Mouse (Mus musculus): ENCODE data around the gene Rasl10a.
A peak's percentile ranks its signal among the peaks of the same experiment; 100 is the strongest.

Gene Rasl10a

GRCm38 (mm10) chr11:5057856-5058641 lies at the start of gene Rasl10a:
TSS of gene Rasl10a (plus strand) at chr11:5058128.
- DNase-seq (ENCODE audit: low spot score in 2 of 2) = no peak

GRCm38 (mm10) chr11:5008867-5009266 lies 49.1 kb upstream of the Rasl10a start:
- no peak for DNase-seq (ENCODE audit: low spot score in 2 of 2)

DNA sequence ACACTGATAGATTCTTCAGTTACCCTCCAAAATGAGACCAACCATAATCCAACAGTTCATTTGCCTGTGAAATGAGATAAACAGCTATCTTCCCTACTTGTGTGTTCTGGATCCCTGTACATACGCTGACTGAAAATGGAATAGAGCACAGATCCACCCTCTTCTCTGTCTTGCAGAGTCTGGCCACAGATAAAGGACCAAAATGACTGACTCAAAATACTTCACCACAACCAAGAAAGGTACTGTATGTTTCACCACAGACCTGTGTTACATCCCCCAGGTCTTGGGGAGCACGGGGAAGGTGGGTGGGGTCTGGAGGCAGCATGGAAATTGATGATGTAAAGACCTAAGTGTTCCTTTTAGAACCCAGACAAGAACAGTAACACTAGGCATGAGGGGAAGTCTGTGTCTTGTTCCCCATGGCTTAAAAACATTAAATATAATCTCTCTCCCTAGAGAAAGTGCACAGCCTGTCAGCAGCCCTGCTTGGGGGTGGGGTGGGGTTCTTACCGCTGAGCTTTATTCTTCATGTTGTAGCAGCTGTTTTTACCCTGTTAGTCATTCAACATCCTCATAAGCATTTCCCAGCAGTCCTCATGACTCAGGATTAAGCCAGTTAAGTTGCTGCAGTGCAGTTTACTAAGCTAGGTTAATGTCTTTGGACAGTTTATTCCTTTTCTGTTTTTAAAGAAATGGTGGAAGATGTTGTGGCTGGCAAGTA lies 48.4 kb upstream of the Rasl10a start:
- DNase-seq (ENCODE audit: low spot score in 2 of 2) = no peak

DNA sequence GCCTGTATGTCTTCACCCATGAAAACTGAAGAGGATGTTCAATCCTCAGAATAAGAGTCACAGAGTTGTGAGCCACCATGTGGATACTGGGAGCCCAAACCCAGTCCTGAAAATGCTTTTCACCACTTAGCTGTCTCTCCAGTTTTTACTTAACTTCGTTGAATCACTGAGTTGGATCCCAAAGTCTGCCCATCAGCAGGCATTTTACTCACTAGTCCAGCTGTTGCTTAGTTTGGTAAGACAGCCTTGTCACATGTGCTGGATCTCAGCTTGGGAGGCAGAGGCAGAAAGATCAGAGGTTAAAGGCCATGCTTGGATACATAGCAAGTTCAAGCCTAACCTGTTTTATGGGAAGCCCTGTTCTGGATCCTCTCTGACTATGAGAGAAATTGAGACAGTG lies 47.7 kb upstream of the Rasl10a start:
- no peak for DNase-seq (ENCODE audit: low spot score in 2 of 2)

- DNase-seq (ENCODE audit: low spot score in 2 of 2) = no peak
Measured at GRCm38 (mm10) chr11:5011480-5011879, 46.4 kb upstream of the Rasl10a start.

- DNase-seq (ENCODE audit: low spot score in 2 of 2) = no peak
Measured at GRCm38 (mm10) chr11:5012213-5012715, 45.7 kb upstream of the Rasl10a start.

DNA sequence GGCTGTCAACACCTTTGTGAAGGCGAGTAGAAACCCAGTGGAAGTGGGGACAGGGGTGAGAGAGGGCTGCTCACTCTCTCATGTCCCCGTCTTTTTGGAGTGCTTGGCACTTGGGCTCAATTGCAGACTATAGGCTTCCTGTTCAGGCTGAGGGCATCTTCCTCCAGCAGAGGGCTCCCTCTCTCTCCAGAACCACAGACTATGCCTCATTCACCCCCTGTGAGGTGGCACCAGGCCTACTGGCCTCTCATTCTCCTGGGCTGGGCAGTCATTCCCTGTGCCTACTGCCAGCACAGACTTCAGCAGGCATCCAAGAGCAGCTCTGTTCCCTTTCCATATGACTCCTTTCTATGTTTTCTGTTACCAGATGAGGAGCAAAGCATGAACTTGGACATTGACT lies 42.2 kb upstream of the Rasl10a start:
- peak; percentile 55 to 60 for DNase-seq (ENCODE audit: low spot score in 2 of 2)

DNA sequence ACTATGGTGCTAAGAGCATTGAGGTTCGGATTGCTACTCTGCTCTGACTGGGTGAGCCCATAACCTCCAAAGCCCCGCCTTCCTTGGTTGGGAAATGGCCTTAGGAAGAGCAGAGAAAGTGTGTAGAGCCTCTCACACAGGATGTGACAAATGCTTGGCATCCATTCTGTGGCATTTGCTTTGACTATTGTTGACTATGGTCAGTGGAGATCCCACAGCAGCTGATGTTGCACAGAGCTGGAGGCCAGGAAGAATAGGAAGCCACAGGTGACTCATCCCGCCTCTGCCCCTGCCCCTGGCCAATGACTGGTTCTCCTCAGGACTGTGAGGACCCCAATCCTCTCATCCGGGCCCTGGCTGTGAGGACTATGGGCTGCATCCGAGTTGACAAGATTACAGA lies 41.6 kb upstream of the Rasl10a start:
- DNase-seq (ENCODE audit: low spot score in 2 of 2) = no peak

DNA sequence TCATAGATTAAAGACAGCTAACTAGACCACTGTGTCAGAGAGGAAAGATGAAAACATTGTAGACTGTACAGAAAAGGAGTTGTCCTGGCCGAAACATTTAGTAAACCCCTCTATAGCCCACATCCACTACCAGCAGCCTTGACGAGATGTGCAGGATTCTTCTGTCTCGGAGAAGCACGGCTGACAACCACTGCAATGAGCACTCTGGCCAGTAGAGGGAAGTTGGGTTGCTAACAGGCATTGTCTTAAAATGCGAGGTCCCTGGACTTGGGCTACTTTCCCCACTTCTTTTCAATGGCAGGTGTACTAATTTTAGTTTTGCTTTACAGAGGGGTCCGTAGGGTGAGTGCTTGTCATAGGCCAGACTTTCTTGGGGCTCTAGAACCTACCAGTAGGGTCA lies 40.4 kb upstream of the Rasl10a start:
- DNase-seq (ENCODE audit: low spot score in 2 of 2) = no peak

GRCm38 (mm10) chr11:5025108-5025507 lies 32.8 kb upstream of the Rasl10a start:
- DNase-seq (ENCODE audit: low spot score in 2 of 2) = no peak

DNA sequence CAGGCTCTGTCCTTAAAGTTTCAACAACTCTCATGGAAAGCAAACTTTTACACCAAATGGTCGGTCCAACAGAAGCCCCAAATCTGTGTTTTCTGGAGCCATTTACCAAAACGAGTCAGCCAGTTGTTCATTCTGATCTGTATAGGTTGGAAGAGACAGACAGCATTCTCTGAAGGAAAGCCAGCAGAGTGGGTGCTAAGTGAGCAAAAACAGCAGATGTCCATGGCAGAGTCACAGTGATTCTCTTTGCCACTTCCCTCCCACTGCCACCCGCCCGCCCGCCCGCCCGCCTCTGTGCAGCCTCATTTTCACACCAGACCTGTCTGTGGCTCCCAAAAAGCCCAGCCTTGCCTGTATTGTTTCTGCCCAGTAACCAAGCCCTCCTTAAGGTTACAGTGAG lies 29.7 kb upstream of the Rasl10a start:
- DNase-seq (ENCODE audit: low spot score in 2 of 2) = no peak

DNA sequence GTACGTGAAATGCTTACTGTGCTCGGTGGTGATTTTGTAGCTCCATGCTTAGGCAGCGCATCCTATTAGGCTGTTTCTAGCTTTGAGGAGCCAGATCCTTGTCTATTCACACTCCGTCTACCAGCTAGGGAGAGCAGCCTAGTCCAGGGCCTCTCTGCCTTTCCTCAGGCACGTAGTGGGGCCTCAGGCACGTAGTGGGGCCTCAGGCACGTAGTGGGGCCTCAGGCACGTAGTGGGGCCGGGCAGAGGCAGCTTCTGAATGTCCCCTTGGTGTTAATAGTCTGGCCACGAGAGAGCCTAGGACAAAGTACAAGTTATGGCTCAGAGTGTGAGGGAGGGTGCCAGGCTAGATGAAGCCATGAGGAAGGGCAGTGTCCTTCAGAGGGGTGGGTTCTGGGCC lies 25.2 kb upstream of the Rasl10a start:
- no peak for DNase-seq (ENCODE audit: low spot score in 2 of 2)

DNA sequence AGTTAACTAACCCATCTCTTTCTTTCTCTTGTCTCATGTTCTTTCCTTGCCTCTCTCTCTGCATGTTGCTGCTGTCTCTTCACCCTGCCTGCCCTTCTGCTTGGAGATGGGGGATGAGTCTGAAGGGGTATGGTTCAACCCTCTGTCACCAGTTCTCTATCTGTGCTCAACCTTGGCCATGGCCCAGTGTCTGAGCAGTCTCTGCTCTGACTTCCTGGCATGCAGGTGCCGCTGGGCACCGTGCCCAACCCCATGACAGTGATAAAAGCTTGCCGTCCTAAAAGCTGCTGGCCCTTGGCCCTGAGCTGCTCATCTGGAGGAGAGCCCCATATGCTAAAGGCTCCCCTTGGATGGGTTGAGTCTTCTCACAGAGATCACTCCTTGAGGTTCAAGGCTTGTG lies 24.8 kb upstream of the Rasl10a start:
- no peak for DNase-seq (ENCODE audit: low spot score in 2 of 2)

GRCm38 (mm10) chr11:5035421-5035820 lies 22.5 kb upstream of the Rasl10a start:
- DNase-seq (ENCODE audit: low spot score in 2 of 2) = no peak

DNA sequence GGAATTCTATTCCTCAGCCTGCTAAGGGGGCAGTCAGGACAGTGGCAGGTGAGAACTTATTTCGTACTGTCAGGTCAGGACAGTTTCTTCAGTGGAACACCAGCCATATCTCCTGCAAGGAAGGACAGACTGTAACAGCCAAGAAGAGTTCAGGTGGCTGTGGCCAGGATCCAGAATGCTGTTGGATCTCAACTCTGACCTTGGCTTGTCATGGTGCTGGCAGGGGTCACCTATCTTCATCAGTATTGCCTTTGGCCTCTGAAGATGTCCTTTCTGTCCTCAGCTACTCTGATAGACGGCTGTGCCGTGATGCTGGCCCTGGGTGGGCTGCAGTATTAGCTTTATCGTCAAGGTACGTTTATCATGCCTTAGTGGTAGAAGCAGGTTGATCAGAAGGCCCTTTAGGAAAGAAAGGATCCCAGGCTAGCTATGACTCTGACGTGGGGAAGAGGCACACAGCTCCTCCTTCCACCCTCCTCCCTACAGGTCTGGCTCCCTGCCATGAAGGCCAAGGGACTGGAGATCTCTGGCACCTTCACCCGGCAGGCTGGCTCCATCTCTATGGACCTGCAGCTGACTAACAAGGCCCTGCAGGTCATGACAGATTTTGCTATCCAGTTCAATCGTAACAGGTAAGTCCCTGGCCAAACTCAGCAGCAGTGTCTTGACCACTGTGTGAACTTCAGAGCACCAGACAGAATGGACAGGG lies 20.6 kb upstream of the Rasl10a start:
- no peak for DNase-seq (ENCODE audit: low spot score in 2 of 2)

GRCm38 (mm10) chr11:5040585-5040984 lies 17.3 kb upstream of the Rasl10a start:
- DNase-seq (ENCODE audit: low spot score in 2 of 2) = no peak

- DNase-seq (ENCODE audit: low spot score in 2 of 2) = no peak
Measured at GRCm38 (mm10) chr11:5041144-5041780, 16.7 kb upstream of the Rasl10a start.

DNA sequence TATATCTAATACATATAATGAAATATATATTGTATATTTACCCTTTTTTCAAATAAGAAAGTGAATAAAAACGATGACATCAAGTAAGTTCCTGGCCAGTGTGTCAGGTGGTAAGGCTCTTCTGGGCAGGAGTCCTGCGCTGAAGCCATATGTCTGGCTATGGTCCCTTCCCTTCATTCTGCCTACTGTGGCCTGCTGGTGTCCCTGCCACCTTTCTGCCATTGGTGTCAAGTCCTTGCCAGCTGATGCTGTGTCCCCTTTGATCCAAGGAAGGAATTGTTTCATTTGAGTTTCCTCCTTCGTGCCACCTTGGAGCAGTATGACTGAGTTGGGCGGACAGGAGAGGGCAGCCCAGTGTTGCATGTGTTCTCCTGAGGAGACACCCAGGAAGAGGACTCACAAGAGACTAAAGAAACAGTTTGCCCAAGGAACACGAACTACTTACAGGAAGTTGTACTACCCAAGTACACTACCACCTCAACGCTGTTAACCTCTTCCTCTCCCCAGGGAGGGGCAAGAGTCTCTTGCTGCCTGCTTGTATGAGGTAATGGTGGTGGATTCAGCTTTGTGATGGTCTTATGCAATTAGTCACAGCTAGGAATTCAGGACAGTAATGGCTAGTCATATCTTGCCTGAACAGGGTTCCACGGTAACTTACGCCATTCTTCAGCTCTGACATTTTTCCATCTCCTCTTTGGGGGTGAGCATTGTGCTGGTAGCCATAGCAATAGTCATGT lies 15.1 kb upstream of the Rasl10a start:
- no peak for DNase-seq (ENCODE audit: low spot score in 2 of 2)

DNA sequence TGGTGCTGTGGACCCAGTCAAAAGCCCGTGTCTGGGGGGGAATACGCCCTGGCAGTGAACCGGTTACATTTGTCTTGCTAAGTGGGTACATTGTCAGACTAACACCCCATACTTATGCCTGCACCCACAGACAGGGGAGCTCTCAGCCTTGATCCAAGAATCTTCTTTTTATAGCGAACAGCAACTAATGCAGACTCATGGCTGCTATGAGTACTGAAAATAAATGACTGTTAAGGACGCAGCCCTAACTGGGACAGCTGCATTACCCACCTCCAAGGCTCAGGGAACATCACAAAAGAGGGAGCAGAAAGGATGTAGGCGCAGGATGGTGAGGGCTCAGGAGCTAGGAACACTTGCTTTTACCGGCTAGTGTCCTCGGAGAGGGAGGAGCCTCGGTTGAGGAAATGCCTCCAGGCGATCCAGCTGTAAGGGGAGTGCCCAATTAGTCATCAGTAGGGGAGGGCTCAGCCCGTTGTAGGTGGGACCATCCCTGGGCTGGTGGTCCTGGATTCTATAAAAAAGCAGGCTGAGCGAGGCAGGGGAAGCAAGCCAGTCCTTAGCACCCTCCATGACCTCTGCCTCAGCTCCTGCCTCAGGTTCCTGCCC lies 11.5 kb upstream of the Rasl10a start:
- DNase-seq (ENCODE audit: low spot score in 2 of 2) = no peak

- no peak for DNase-seq (ENCODE audit: low spot score in 2 of 2)
Measured at GRCm38 (mm10) chr11:5051629-5052028, 6.3 kb upstream of the Rasl10a start.
